Mouse (Mus musculus) gastrocnemius, adult 2 months (tissue): Measurements from ENCODE around the gene Ripk1. TPM values are rescaled to one million over a fixed set of nuclear protein-coding genes. Genes with fewer than 3 reads are reported as not detected.

ENCODE experiments used
- DNase-seq: peaks from one replicate; pipeline ENCODE4 v3.0.0; 2022
- H3K27ac ChIP-seq: fragments of 200-600 bp; 2 replicates; pipeline ENCODE4 v1.8.1; 2022; ENCODE audit warnings: mild to moderate bottlenecking
- H3K4me3 ChIP-seq: fragments of 200-600 bp; 2 replicates; pipeline ENCODE4 v1.8.1; 2022; ENCODE audit warnings: mild to moderate bottlenecking, moderate library complexity
- CTCF ChIP-seq: fragments of 200-600 bp; IDR thresholded peaks from 2 replicates; pipeline ENCODE4 v1.8.1; 2022; ENCODE audit warnings: antibody characterized with exemption, mild to moderate bottlenecking, moderate library complexity
- intact Hi-C: fragments of 180-260 bp; cut with DNase I; formaldehyde crosslinking; loops from one replicate; pipeline ENCODE4 v1.15.1; 2025
- total RNA-seq, 2 experiments: library from RNA; stranded (reverse); gene quantifications; 2 replicates each; pipeline ENCODE4 v1.2.3; 2021

Gene Ripk1
- total RNA-seq, 2 experiments from 2014 or later = 3.6 to 4.1 TPM

- Histone ChIP-seq H3K27ac (peak overlapping the region; percentile 97), H3K4me3 (peak overlapping the region; percentile 85)
- intact Hi-C loops = no loop called here
- DNase-seq = no peak
- no peak for TF ChIP-seq CTCF
Observed at GRCm38 (mm10) chr13:34003058-34003457, 895 bp downstream of the Ripk1 start.

DNA sequence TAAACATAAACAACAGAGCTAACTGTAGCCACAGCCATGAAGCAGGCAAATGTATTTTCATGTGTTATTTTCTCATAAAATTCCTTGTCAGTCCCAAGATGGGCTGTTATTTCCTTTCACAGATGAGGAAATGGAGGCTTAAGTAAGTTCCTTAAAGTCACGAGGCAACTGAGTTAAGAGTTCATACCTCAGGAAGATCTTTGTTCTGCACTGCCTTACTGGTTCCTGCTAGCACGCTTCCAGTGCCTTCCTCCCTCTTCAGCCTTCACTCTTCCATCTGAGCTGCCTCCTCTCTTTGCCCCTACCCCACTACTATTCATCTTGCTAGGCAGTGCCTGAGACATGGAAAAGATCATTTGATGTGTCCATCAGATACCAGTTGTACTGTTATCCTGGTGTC is 5.1 kb downstream of the Ripk1 start:
- no peak for DNase-seq
- intact Hi-C loops = no loop called here
- no peak overlapping the region for H3K4me3 ChIP-seq
- no peak for TF ChIP-seq CTCF
- peak overlapping the region; percentile 48 for H3K27ac ChIP-seq

DNA sequence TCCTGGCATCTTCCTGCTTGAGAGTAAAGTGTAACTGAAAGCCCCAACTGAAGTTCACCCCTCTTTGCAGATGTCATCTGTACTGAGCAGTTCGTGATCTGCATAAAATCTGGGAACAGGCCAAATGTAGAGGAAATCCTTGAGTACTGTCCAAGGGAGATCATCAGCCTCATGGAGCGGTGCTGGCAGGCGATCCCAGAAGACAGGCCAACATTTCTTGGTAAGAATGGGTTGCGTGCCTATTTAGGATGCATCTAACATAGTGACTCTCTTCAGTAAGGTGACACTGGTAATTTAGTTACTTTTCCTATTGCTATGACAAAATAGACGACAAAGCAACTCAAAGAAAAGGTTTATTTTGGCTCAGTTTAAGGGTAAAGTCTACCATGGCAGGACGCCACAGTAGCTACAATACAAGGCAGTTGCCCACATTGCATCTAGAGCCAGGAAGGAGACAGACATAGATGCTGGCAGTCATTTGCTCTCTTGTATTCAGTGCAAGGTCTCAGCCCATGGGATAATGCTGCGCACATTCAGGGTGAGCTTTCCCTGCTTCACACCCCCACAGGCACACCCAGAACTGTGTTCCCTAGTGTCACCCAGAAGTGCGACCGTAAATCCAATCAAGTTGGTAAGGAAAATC is 14.9 kb downstream of the Ripk1 start:
- Histone ChIP-seq H3K4me3 (no peak overlapping the region), H3K27ac (no peak overlapping the region)
- TF ChIP-seq CTCF = no peak
- intact Hi-C loops = no loop called here
- no peak for DNase-seq

DNA sequence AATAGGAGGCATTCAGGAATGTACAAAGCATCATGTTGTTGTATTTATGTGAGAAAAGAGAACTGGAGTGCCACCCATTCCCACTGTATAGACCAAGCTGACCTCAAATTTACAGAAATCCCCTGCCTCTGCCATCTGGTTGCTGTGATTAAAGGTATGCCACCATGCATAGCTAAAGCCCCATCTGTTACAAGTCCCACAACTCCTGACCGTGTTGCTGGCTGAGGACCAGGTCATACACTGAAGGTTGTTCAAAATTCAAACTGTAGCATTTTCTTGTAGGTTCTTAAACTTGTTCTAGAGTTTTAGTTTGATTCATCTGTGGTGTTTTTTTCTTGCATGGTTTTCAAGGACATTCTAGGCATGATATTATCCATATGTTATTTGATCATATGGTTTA is 16.4 kb downstream of the Ripk1 start:
- intact Hi-C loops = no loop called here
- no peak for DNase-seq
- H3K27ac ChIP-seq = no peak overlapping the region
- TF ChIP-seq CTCF = no peak
- no peak overlapping the region for H3K4me3 ChIP-seq

- intact Hi-C loops = no loop called here
- Histone ChIP-seq H3K27ac (no peak overlapping the region), H3K4me3 (no peak overlapping the region)
- DNase-seq = no peak
- TF ChIP-seq CTCF = no peak
Observed at GRCm38 (mm10) chr13:34021998-34022397, 19.8 kb downstream of the Ripk1 start.

- intact Hi-C loops = no loop called here
- no peak overlapping the region for H3K27ac ChIP-seq
- H3K4me3 ChIP-seq = no peak overlapping the region
- no peak for DNase-seq
- TF ChIP-seq CTCF = no peak
Observed at GRCm38 (mm10) chr13:34032041-34032440, 29.9 kb downstream of the Ripk1 start.

DNA sequence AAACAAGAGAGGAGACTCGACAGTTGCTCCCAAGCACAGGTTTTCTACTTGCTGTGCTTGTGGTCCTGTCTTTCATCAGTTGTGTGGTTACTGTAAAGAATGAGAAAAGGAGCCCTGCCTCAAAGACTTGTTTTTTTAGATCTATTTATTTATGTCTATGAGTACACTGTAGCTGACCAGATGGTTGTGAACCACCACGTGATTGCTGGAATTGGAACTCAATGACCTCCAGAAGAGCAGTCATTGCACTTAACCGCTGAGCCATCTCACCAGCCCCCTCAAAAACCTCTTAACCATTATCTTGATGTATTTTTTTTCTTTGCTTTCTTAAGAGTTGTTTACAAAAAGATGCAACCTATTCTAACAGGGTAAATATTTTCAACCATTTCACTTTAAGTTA is 33.3 kb downstream of the Ripk1 start:
- Histone ChIP-seq H3K4me3 (no peak overlapping the region), H3K27ac (no peak overlapping the region)
- no peak for TF ChIP-seq CTCF
- DNase-seq = no peak
- intact Hi-C loops = no loop called here

DNA sequence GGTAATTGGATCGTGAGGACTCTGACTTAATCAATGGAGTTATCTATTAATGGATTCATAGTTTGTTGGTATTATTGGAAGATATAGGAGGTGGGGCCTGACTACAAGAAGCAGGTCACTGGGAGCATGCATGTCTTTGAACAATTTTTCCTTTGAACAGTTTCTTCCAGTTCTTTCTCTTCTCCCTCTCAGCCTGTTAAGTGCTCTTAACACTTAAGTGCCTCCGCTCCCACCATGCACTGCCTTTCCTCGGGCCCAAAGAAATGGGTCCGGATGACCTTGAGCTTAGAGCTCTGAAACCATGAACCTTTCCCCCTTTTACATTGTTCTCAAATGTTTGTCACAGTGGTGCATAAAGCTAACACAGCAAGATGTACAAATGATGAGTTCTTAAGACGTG is 34.6 kb downstream of the Ripk1 start:
- Histone ChIP-seq H3K4me3 (no peak overlapping the region), H3K27ac (no peak overlapping the region)
- no peak for TF ChIP-seq CTCF
- DNase-seq = no peak
- intact Hi-C loops = no loop called here

- intact Hi-C loops = no loop called here
- Histone ChIP-seq H3K27ac (peak within 1 kb of the TSS; percentile 94), H3K4me3 (peak within 1 kb of the TSS; percentile 96)
- no peak for TF ChIP-seq CTCF
- DNase-seq = peak; percentile 95
Observed at GRCm38 (mm10) chr13:34037172-34038055, 35.3 kb downstream of the Ripk1 start, which contains the start of gene Bphl. TSS of gene Bphl (plus strand) at chr13:34037597.

DNA sequence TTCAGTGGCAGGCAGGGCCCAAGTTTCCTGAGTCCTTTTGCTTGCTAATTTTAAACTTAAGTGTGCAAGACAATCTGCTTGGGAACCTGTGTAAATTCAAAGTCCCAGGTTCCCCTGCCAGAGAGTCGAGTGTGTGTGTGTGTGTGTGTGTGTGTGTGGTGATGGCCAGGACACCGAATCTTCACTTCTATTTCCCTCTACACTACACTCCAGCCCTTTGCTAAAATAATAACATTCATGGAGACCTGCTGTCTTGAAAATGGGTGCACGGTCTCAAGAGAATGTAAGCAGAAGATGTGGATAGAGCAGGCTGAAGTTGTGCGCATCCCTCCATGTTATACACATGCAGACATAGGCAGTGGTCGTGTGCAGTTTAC is 35.9 kb downstream of the Ripk1 start:
- no peak for TF ChIP-seq CTCF
- H3K27ac ChIP-seq = peak overlapping the region; percentile 94
- DNase-seq = no peak
- intact Hi-C loops = no loop called here
- H3K4me3 ChIP-seq = peak overlapping the region; percentile 96

DNA sequence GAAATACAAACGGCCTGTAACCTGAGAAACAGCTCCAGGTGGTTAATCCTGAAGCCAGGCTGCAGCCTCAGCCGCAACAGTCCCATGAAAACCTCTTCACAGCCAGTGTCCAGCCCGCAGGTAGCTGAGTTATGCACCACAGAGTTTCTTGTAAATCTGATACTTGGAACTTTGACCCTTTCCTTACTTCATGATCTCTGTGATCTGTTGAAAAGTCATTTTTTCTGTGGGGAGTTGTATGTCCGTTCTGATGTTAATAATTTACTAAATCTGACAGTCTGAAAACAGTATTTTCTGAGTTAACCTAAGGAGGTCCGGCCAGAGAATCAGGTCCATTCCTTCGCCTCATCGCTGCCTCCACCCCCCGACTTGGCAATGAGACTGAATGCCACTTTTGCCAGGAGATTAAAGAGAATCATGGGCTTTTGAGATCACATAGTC is 36.8 kb downstream of the Ripk1 start:
- H3K27ac ChIP-seq = no peak overlapping the region
- peak overlapping the region; percentile 11 for H3K4me3 ChIP-seq
- intact Hi-C loops = no loop called here
- TF ChIP-seq CTCF = no peak
- no peak for DNase-seq

- no peak for DNase-seq
- Histone ChIP-seq H3K4me3 (no peak overlapping the region), H3K27ac (no peak overlapping the region)
- TF ChIP-seq CTCF = no peak
- intact Hi-C loops = no loop called here
Observed at GRCm38 (mm10) chr13:34040091-34040490, 37.9 kb downstream of the Ripk1 start.

GRCm38 (mm10) chr13:34043716-34044393 is 41.7 kb downstream of the Ripk1 start:
- no peak for DNase-seq
- TF ChIP-seq CTCF = no peak
- Histone ChIP-seq H3K27ac (no peak overlapping the region), H3K4me3 (no peak overlapping the region)
- intact Hi-C loops = no loop called here
